Mouse (Mus musculus) cortical plate, adult 2 months (tissue): ENCODE results near the gene Cdh11. TPM values are rescaled to one million over a fixed set of nuclear protein-coding genes. Genes with fewer than 3 reads are reported as not detected.
"Not testable (repeated sequence)": the region's sequence is repeated elsewhere in the genome, so short reads cannot be mapped to it uniquely, and the experiment has no call there.

Source experiments
- H3K27ac ChIP-seq: fragments of 200-500 bp; 2 replicates; pipeline ENCODE4 v1.5.1; 2012; ENCODE audit warnings: low read length, control low read depth, inconsistent platforms; ENCODE audit not compliant: insufficient read depth
- H3K4me1 ChIP-seq: fragments of 200-500 bp; 2 replicates; pipeline ENCODE4 v1.6.1; 2011; ENCODE audit warnings: low read length; ENCODE audit not compliant: control insufficient read depth, insufficient read depth
- H3K4me3 ChIP-seq: fragments of 200-500 bp; 2 replicates; pipeline ENCODE4 v1.5.1; 2011; ENCODE audit warnings: mild to moderate bottlenecking, low read length, control low read depth; ENCODE audit not compliant: insufficient read depth
- CTCF ChIP-seq: fragments of 200-500 bp; IDR thresholded peaks from 2 replicates; pipeline ENCODE4 v1.5.1; 2011; ENCODE audit warnings: mild to moderate bottlenecking, control low read depth, low read length; ENCODE audit not compliant: insufficient read depth; ENCODE audit errors: extremely low read depth
- POLR2A ChIP-seq: fragments of 200-500 bp; IDR thresholded peaks from 2 replicates; pipeline ENCODE4 v1.6.1; 2011; ENCODE audit warnings: mild to moderate bottlenecking, low read length, control low read depth; ENCODE audit not compliant: insufficient read depth; ENCODE audit errors: extremely low read depth
- polyA plus RNA-seq: library from polyadenylated mRNA; depleted of rRNA; stranded (reverse); fragments of >200 nt; gene quantifications from 2 replicates; pipeline ENCODE4 v1.2.3, GENCODE M21; 2012

Gene Cdh11
- polyA plus RNA-seq, 1 experiment: 33.4 TPM

- Histone ChIP-seq H3K4me1 (peaks cover 14% of the 10 kb centered on the region), H3K27ac (no peak overlapping the region; the same call in 1 of the 2 replicates), H3K4me3 (no peak overlapping the region)
- TF ChIP-seq CTCF (no peak), POLR2A (no peak)
Observed at GRCm38 (mm10) chr8:102725496-102725895, 59.9 kb downstream of the Cdh11 start.

GRCm38 (mm10) chr8:102715956-102716355, 69.5 kb downstream of the Cdh11 start:
- Histone ChIP-seq H3K27ac (no peak overlapping the region; the same call in 1 of the 2 replicates), H3K4me1 (peaks cover 8% of the 10 kb centered on the region; the same call in 1 of the 2 replicates), H3K4me3 (no peak overlapping the region)
- TF ChIP-seq POLR2A (no peak), CTCF (no peak)

GRCm38 (mm10) chr8:102707305-102707704, 78.1 kb downstream of the Cdh11 start:
- TF ChIP-seq POLR2A: no peak
- TF ChIP-seq CTCF: no peak
- Histone ChIP-seq H3K4me3 (no peak overlapping the region), H3K27ac (no peak overlapping the region), H3K4me1 (no peaks in the 10 kb centered on the region; the same call in 1 of the 2 replicates)

- no peak overlapping the region for H3K4me3 ChIP-seq
- no peaks in the 10 kb centered on the region; the same call in 1 of the 2 replicates for H3K4me1 ChIP-seq
- TF ChIP-seq CTCF (no peak), POLR2A (no peak)
- no peak overlapping the region for H3K27ac ChIP-seq
Observed at GRCm38 (mm10) chr8:102705376-102705905, 80.0 kb downstream of the Cdh11 start.

GRCm38 (mm10) chr8:102700245-102700644, 85.2 kb downstream of the Cdh11 start:
- TF ChIP-seq CTCF: no peak
- no peak for TF ChIP-seq POLR2A
- Histone ChIP-seq H3K27ac (no peak overlapping the region), H3K4me3 (no peak overlapping the region), H3K4me1 (peaks cover 2% of the 10 kb centered on the region; the same call in 1 of the 2 replicates)

GRCm38 (mm10) chr8:102698232-102698837, 87.1 kb downstream of the Cdh11 start:
- H3K4me3 ChIP-seq: no peak overlapping the region
- peaks cover 4% of the 10 kb centered on the region; the same call in 1 of the 2 replicates for H3K4me1 ChIP-seq
- no peak overlapping the region for H3K27ac ChIP-seq

GRCm38 (mm10) chr8:102693465-102693864, 92.0 kb downstream of the Cdh11 start:
- no peak for TF ChIP-seq POLR2A
- no peak for TF ChIP-seq CTCF
- peak overlapping the region; percentile 84 for H3K27ac ChIP-seq
- H3K4me1 ChIP-seq: peaks cover 3% of the 10 kb centered on the region; the same call in 1 of the 2 replicates
- H3K4me3 ChIP-seq: no peak overlapping the region

More at GRCm38 (mm10) chr8:102698232-102698837, 87.1 kb downstream of the Cdh11 start:
- TF ChIP-seq CTCF: no peak
- no peak for TF ChIP-seq POLR2A

GRCm38 (mm10) chr8:102685491-102685890, 100.0 kb downstream of the Cdh11 start:
- not testable (repeated sequence) for H3K4me1 ChIP-seq, H3K4me3 ChIP-seq
- H3K27ac ChIP-seq: peak overlapping the region; percentile 91

GRCm38 (mm10) chr8:102685023-102685422, 100.4 kb downstream of the Cdh11 start:
- no peak for TF ChIP-seq POLR2A
- TF ChIP-seq CTCF: no peak
- peak overlapping the region; percentile 8; the same call in 1 of the 2 replicates for H3K4me3 ChIP-seq
- no peaks in the 10 kb centered on the region for H3K4me1 ChIP-seq
- H3K27ac ChIP-seq: peak overlapping the region; percentile 91

GRCm38 (mm10) chr8:102677148-102677547, 108.3 kb downstream of the Cdh11 start:
- Histone ChIP-seq H3K27ac (no peak overlapping the region), H3K4me3 (no peak overlapping the region), H3K4me1 (peaks cover 1% of the 10 kb centered on the region; the same call in 1 of the 2 replicates)
- TF ChIP-seq CTCF: no peak
- TF ChIP-seq POLR2A: no peak

GRCm38 (mm10) chr8:102664561-102664960, 120.9 kb downstream of the Cdh11 start:
- not testable (repeated sequence) for H3K27ac ChIP-seq, H3K4me3 ChIP-seq, H3K4me1 ChIP-seq
